Mouse (Mus musculus): ENCODE results near the gene Olfm4. TPM values are rescaled to one million over a fixed set of nuclear protein-coding genes. Genes with fewer than 3 reads are reported as not detected.

Gene Olfm4
- total RNA-seq, 2 experiments from 2014 or later: 5.0 to 5.8 TPM

DNA sequence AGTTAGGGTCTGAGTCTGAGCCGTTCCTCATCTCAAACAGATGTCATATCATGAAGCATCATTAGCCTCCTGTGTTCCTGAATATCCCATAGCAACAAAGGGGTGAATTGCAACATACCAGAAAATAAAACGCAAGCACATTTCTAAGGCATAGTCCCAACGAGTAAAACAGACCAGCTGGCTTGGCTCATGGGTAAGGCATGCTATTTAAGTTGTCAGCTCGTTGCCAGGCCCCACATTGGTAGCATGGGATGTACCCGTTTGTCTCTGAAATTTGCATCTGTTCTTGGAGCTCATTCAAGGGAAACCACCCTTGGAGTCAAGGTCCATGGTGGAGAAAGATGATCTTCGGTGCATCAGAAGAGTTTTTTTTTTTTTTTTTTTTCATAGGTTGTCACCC, 42.2 kb downstream of the Olfm4 start:
- peak in 1 of 2 experiments; percentile 23 for DNase-seq (ENCODE audit: low spot score in 2 of 2)

DNA sequence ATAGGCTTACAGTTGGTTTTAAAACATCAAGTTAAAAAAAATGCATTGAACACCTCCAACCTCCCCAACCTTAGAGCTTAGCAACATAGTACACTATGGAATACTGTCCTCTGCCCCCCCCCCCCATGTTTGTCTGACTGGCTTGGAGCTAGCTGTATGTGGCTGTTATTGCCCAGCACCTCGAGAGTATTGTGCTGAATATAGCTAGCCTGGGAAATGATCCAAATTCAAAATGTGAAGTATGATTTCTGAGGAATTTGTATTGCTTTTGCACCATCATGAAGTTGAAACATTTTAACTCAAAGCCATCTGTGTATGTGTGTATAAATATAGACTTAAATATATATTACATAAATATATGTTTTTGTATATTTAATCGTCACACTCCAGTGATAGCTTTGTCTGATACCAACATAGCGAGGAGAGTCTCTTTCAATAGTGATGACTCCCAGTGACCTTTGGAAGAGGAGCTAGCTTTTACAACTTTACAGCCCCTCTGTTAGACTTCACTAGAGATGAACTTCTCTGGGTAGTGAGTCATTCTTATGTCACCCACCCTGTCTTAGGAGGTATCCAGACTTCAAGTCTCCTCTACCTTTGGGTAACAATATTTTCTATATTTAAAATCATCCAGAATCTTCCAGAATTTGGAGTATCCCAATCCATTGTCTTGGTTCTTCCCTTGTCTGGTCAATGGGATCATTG, 45.6 kb downstream of the Olfm4 start:
- no peak for DNase-seq (ENCODE audit: low spot score in 2 of 2)

DNA sequence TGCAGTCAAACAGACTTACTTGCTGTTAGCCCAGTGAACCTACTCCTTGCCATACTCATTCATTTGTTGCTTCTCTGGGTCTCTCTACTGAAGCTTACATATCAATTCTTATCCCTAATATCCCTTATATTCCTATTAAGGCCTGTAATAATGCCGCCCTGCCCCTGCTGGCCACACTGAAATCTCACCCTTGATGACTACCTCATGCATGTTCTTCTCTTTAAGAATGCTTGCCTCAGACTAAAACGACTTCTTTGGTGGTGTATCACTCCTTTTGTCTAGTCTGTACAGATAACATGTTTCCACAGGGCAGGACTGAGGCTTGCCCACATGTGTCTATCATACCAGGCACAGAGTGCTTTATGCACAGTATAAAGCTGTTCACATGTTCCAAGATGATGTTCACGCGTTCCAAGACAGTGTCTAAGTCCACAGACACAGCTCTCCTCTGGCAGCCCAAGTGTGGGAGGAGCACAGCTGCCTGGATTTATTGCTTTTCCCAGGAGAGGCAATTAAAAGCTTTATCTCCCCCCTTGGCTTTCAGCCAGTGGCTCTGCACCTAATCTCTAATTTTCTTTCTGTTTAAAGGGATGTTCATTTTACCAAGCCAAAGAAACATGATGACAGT, 55.9 kb downstream of the Olfm4 start:
- no peak for DNase-seq (ENCODE audit: low spot score in 2 of 2)

DNA sequence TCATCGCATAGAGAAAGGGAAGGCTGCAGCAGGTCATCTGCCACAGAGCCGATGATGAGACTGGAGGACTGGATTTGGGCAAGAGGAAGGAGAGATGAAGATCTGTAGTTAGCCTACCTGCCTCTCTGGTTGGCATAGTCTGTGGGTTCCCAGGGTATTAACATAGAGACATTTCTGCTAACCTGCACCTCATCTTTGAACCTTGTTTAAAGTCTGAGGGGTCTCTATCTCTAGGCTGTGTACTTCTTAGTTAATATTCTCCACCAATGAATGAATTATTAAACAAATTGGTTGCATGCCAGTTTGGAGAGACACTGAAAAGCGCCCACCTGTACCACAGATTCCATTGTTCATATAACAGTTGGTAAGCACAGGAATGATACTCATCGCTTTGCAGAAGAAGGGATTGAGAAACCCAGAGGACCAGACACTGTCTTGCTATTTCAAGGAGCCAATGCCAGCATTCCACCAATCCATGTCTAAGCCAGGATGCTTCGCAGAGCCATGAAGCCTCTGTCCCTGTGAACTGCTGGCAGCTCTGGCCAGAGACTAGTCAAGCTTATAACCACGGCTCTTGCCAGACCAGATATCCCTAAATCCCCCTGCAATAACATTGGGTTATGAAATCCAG, 62.3 kb downstream of the Olfm4 start:
- DNase-seq (ENCODE audit: low spot score in 2 of 2): no peak

DNA sequence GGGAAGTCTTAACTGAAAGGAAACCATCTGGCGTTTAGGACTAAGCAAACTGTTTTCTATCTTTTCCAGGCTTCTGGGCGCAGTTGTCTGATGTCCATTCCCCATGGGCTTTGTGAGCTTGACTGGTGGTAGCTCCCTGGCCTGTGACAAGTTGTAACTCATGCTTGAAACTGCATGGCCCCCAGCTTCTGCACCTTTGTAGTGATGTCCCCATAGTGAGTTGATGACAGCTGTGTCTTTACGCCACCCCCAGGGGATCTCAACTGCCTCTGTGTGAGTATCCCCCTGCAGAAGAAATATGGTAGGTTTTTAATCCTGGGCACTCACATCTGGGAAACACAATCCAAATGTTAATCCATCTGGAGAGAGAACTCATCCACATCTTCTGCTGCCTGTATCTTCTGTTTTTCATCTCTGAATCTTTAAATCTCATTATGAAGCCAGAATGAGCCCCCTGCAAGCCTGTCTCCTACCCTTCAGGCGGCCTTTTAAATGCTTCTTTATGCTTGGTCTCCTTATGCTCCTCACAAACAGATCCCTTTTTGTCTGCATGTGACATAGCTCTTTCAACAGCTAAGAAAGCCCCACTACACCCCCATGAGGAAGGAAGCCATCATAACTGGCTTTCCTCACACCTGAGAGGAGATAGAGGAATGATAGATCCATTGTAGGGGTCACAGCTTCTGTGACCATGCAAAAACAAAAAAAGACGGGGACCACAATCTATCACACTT, 63.7 kb downstream of the Olfm4 start:
- DNase-seq (ENCODE audit: low spot score in 2 of 2): no peak

DNA sequence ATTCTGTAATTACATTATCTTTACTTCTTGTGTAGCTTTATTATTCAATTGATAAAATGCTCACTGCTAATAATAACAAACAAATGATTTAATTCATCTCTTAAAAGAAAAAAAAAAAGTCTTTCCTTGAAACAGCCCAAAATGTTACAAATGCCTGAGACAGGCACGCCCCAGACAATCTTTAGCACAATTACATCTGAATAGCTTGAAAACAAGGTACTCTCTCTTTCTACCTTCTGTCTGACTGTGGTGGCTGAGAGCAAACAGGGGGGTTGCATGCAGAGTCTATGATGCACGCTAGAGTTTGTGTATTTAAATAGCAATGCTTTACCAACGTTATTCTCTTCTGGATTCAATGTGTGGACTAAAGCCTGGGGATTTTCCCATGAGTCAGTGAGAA, 71.8 kb downstream of the Olfm4 start:
- DNase-seq (ENCODE audit: low spot score in 2 of 2): no peak

DNA sequence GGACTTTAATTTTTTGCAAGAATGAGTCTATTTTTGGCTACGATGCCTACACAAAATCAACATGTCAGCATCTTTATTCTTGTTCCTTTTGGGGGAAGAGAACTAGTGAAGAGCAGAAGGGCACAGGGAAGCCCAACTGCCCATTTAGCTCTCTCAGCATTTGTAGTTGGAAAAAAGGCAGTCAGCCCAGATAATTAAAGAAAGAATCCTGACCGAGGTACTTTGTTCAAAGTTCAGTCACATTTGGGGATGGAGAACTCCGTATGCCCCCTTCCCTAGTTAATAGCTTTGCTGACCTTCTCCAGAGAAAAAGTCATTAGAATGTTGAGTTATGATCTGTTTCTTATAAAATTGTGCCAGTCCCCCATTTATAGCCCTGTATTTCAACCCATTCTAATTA, 77.8 kb downstream of the Olfm4 start:
- no peak for DNase-seq (ENCODE audit: low spot score in 2 of 2)

DNA sequence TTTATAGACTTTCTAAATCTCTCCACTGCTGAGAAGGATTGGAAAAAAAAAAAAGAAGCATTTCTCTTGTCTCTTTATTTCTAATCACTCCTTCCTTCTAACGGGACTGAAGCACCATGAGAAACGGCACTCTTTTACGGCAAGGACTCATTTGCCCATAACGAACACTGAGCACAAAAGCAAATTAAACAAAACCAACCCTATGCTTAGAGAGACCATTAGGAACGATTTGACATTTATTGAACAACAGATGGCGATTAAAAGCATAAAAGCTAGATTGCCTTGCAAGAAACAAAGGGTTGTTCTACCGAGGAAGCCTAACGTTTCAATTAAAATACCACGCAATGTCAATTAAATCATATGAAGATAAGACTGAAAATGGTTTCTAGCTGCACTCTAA, 79.0 kb downstream of the Olfm4 start:
- DNase-seq (ENCODE audit: low spot score in 2 of 2): no peak

DNA sequence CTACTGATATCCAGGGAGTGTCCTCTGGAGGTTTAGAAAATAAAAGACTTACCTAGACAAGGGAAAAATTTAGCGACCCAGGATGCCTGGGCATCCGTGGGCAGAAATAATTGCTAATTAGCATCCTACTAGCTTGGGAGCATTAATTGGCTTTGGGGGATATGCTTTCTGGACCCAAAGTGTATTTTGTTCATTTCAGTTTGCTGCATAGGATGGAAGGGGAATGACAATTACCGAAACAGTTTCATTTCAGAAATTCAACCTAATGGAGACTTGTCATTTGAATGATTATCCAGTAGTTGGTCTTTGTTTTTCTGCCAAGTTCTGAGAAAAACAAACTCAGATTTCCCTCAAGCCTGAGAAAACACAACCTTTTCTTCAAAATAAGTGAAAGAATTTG, 86.7 kb downstream of the Olfm4 start:
- no peak for DNase-seq (ENCODE audit: low spot score in 2 of 2)

Other genes starting within 250 kb of the Olfm4 start
- gene Pcdh8, start 212.8 kb upstream of the Olfm4 start, total RNA-seq (2021): 10 to 100 TPM; 74.9 to 78.2 TPM